ENCODE assay signal across 23 mouse cellular contexts in genomic region chr8:113390038-113390437, GRCm38 (mm10).
"Had no signal": no experiment of that assay in that cellular context is flagged by ENCODE, and none has a peak within 500 bp of the region (broad histone marks: within the 10 kb centered on the region; RNA-seq: fewer than 3 reads in every experiment).

No protein-coding gene starts in this region.

- DNase-seq: kidney, adult 2 months; kidney, postnatal 25 days; layer of hippocampus, adult 9-11 months; liver; lung, adult 18-20 months; lung, postnatal 10 days; lung, postnatal 4 days; right cerebral cortex, adult 18-20 months; right cerebral cortex, postnatal 14 days; right cerebral cortex, postnatal 4 days; thymus, postnatal 25 days had no signal

- H3K9ac ChIP-seq: liver, embryonic 12.5 days; liver, embryonic 15.5 days; lung, embryonic 15.5 days; midbrain, embryonic 12.5 days; midbrain, embryonic 15.5 days; neural tube, embryonic 12.5 days; neural tube, embryonic 15.5 days; stomach, embryonic 15.5 days had no signal

- H3K4me1 ChIP-seq: liver, embryonic 12.5 days; liver, embryonic 15.5 days; lung, embryonic 15.5 days; midbrain, embryonic 12.5 days; midbrain, embryonic 15.5 days; neural tube, embryonic 12.5 days; neural tube, embryonic 15.5 days; stomach, embryonic 15.5 days had no signal

- H3K27ac ChIP-seq: kidney, postnatal 0 days; layer of hippocampus, adult 2 months; left cerebral cortex, adult 2 months; liver, embryonic 12.5 days; liver, embryonic 15.5 days; lung, embryonic 15.5 days; midbrain, embryonic 12.5 days; midbrain, embryonic 15.5 days; neural tube, embryonic 12.5 days; neural tube, embryonic 15.5 days; stomach, embryonic 15.5 days had no signal

- H3K36me3 ChIP-seq: liver, embryonic 12.5 days; liver, embryonic 15.5 days; lung, embryonic 15.5 days; midbrain, embryonic 12.5 days; midbrain, embryonic 15.5 days; neural tube, embryonic 12.5 days; neural tube, embryonic 15.5 days; stomach, embryonic 15.5 days had no signal

- H3K4me2 ChIP-seq: liver, embryonic 12.5 days; liver, embryonic 15.5 days; lung, embryonic 15.5 days; midbrain, embryonic 12.5 days; midbrain, embryonic 15.5 days; neural tube, embryonic 12.5 days; neural tube, embryonic 15.5 days; stomach, embryonic 15.5 days had no signal

- H3K27me3 ChIP-seq: liver, embryonic 12.5 days; liver, embryonic 15.5 days; lung, embryonic 15.5 days; midbrain, embryonic 12.5 days; midbrain, embryonic 15.5 days; neural tube, embryonic 12.5 days; neural tube, embryonic 15.5 days; stomach, embryonic 15.5 days had no signal

- H3K4me3 ChIP-seq: layer of hippocampus, adult 2 months; left cerebral cortex, adult 2 months; liver, embryonic 12.5 days; liver, embryonic 15.5 days; lung, embryonic 15.5 days; midbrain, embryonic 12.5 days; midbrain, embryonic 15.5 days; neural tube, embryonic 12.5 days; neural tube, embryonic 15.5 days; stomach, embryonic 15.5 days had no signal

- ATAC-seq: inflammation-experienced regulatory T-cells, adult 6 months; liver, embryonic 12.5 days; midbrain, embryonic 15.5 days had no signal

- H3K9me3 ChIP-seq: liver, embryonic 15.5 days; lung, embryonic 15.5 days; midbrain, embryonic 12.5 days; midbrain, embryonic 15.5 days; neural tube, embryonic 12.5 days; neural tube, embryonic 15.5 days; stomach, embryonic 15.5 days had no signal
